Mouse (Mus musculus) liver, adult 2 months (tissue): ENCODE data around the gene Tns2. TPM values are rescaled to one million over a fixed set of nuclear protein-coding genes. Genes with fewer than 3 reads are reported as not detected.
A peak's percentile ranks its signal among the peaks of the same experiment; 100 is the strongest.

ENCODE experiments used
- DNase-seq: peaks from one replicate; pipeline ENCODE4 v3.0.0-alpha.2; 2011; ENCODE audit warnings: low read depth, low spot score; ENCODE audit errors: extremely low read depth
- H3K27ac ChIP-seq: fragments of 200-500 bp; replicated peaks from 2 replicates; pipeline ENCODE4 v1.5.1; 2012; ENCODE audit warnings: low read depth, mild to moderate bottlenecking, control low read depth, inconsistent platforms, low read length; ENCODE audit not compliant: insufficient read depth
- H3K27me3 ChIP-seq: fragments of 200-500 bp; 2 replicates; pipeline ENCODE4 v1.6.1; 2012; ENCODE audit warnings: mild to moderate bottlenecking, moderate library complexity, low read length, inconsistent platforms; ENCODE audit not compliant: control insufficient read depth, insufficient read depth
- H3K36me3 ChIP-seq: fragments of 200-500 bp; 2 replicates; pipeline ENCODE4 v1.6.1; 2012; ENCODE audit warnings: low read length, inconsistent platforms; ENCODE audit not compliant: control insufficient read depth, insufficient read depth
- H3K4me1 ChIP-seq: fragments of 200-500 bp; 2 replicates; pipeline ENCODE4 v1.6.1; 2011; ENCODE audit warnings: low read length; ENCODE audit not compliant: control insufficient read depth, insufficient read depth
- H3K4me3 ChIP-seq: fragments of 200-500 bp; 2 replicates; pipeline ENCODE4 v1.5.1; 2011; ENCODE audit warnings: low read depth, mild to moderate bottlenecking, control low read depth, low read length, moderate library complexity; ENCODE audit not compliant: insufficient read depth
- H3K79me2 ChIP-seq: fragments of 200-500 bp; 2 replicates; pipeline ENCODE4 v1.6.1; 2012; ENCODE audit warnings: inconsistent platforms, mild to moderate bottlenecking, low read length, moderate library complexity; ENCODE audit not compliant: control insufficient read depth, insufficient read depth
- H3K9ac ChIP-seq: fragments of 200-500 bp; 2 replicates; pipeline ENCODE4 v1.6.1; 2012; ENCODE audit warnings: low read depth, mild to moderate bottlenecking, control low read depth, inconsistent platforms, low read length
- CTCF ChIP-seq: fragments of 200-500 bp; IDR thresholded peaks from 2 replicates; pipeline ENCODE4 v1.5.1; 2011; ENCODE audit warnings: low read depth, low read length, control low read depth
- POLR2A ChIP-seq: fragments of 200-500 bp; IDR thresholded peaks from 2 replicates; pipeline ENCODE4 v1.6.1; 2011; ENCODE audit warnings: low read length, control low read depth; ENCODE audit not compliant: insufficient read depth; ENCODE audit errors: extremely low read depth
- WGBS: fragments of 180-500 bp; shearing (Covaris S2); methylation state at CpG from one replicate; pipeline ENCODE4 v1.1.7; 2018; 5-methylcytosine and 5-hydroxymethylcytosine counted together
- polyA plus RNA-seq: library from polyadenylated mRNA; depleted of rRNA; stranded (reverse); fragments of >200 nt; gene quantifications from 2 replicates; pipeline ENCODE4 v1.2.3, GENCODE M21; 2012
- total RNA-seq: library from RNA; depleted of rRNA; stranded (reverse); fragments of >200 nt; gene quantifications from 2 replicates; pipeline ENCODE4 v1.2.3, GENCODE M21; 2014

The Tns2 gene
- total and polyA plus RNA-seq, 2 experiments = 21.8 to 35.9 TPM

- Histone ChIP-seq H3K9ac (peak overlapping the region; percentile 28), H3K4me3 (peak overlapping the region; percentile 43), H3K27me3 (no peaks in the 10 kb centered on the region), H3K79me2 (peaks cover 7% of the 10 kb centered on the region; the same call in 1 of the 2 replicates), H3K27ac (peak overlapping the region; percentile 57), H3K4me1 (peaks cover 48% of the 10 kb centered on the region), H3K36me3 (peaks cover 38% of the 10 kb centered on the region)
- WGBS = 35% methylated on average over 18 of the region's 18 CpGs
- TF ChIP-seq POLR2A (no peak), CTCF (peak; percentile 35; the same call in 1 of the 2 replicates)
- no peak for DNase-seq
Observed at GRCm38 (mm10) chr15:102105764-102106730, 5.8 kb downstream of the Tns2 start.

DNA sequence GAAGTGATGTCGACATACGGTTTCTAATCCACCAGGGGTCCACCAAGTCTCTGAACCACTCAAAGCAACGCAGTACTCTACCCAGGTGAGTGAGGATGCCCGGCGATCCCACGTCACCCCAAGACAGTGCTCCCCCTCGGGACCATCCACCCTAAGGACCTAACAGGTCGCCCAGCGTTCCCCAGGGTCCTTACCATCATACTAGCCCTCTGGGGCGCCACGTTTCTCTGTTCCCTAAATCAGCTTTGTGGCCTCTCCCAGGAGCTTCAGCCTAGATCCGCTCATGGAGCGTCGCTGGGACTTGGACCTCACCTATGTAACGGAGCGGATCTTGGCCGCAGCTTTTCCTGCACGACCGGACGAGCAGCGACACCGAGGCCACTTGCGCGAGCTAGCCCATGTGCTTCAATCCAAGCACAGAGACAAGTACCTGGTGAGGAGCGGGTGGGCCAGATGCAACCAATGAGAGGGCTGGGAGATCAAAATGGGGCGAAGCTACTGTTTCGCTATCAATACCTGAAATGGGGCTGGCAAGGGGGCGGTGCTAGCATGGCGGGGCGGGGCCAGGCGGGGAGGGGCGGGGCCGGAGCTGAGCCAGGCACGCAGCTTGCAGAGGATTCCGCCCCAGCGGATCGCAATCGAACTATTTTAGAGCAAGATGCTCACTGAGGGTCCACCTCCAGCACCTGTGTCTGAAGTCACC is 6.7 kb downstream of the Tns2 start:
- Histone ChIP-seq H3K9ac (peak overlapping the region; percentile 46), H3K27ac (peak overlapping the region; percentile 57), H3K4me1 (peaks cover 40% of the 10 kb centered on the region), H3K36me3 (peaks cover 46% of the 10 kb centered on the region), H3K79me2 (peaks cover 7% of the 10 kb centered on the region; the same call in 1 of the 2 replicates), H3K27me3 (no peaks in the 10 kb centered on the region), H3K4me3 (peak overlapping the region; percentile 6)
- no peak for TF ChIP-seq CTCF
- 0 out of 2 replicates have a peak, but pooled peaks have one; percentile 23 for TF ChIP-seq POLR2A
- peak; percentile 87 for DNase-seq
- WGBS = 30% methylated on average over 38 of the region's 38 CpGs

- WGBS = 38% methylated on average over 13 of the region's 13 CpGs
- peak; percentile 61 for TF ChIP-seq CTCF
- no peak for TF ChIP-seq POLR2A
- peaks cover 7% of the 10 kb centered on the region; the same call in 1 of the 2 replicates for H3K79me2 ChIP-seq
- no peaks in the 10 kb centered on the region for H3K27me3 ChIP-seq
- H3K9ac ChIP-seq = no peak overlapping the region; the same call in 1 of the 2 replicates
- no peak overlapping the region for H3K4me3 ChIP-seq
- no peak overlapping the region for H3K27ac ChIP-seq
- H3K4me1 ChIP-seq = peaks cover 32% of the 10 kb centered on the region
- H3K36me3 ChIP-seq = peaks cover 52% of the 10 kb centered on the region
- DNase-seq = no peak
Observed at GRCm38 (mm10) chr15:102107689-102108573, 7.7 kb downstream of the Tns2 start.

DNA sequence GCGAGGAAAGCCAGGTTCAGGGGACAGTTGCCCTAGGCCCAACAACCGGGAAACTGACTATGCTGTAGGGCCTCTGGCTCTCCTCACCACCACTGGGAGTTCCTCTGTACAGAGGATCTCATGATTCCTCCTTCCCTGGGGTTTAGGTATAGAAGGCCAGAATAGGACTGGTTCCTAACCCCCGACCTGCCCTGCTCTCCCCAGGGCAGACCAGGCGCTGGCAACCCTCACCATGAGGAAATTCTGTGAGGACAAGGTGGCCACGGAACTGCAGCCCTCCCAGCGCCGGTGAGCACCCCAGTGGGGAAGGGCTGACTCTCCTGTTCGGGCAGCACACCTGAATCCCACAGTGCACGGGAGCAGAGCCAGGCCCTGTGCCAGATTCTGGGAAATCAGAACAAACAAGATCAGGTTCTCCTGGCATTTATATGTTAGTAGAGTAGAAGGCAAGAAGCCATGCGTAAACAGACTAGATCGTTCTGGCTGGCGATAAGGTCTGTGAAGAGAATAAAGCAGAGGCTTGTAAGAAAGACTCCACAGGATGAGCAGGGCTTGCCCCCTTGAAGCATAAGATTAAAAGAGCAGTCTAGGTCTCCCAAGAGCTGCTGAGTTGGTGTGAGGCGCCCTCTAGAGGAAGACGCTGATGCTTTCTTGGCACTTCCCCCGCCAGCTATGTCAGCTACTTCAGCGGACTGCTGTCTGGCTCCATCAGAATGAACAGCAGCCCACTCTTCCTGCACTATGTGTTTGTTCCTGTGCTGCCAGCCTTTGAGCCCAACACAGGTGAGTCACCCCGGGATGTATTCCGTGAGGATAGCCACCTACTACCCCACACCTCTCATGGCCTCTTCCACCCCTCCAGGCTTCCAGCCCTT is 8.7 kb downstream of the Tns2 start:
- TF ChIP-seq POLR2A (no peak), CTCF (peak; percentile 74)
- Histone ChIP-seq H3K4me3 (no peak overlapping the region), H3K27ac (no peak overlapping the region; the same call in 1 of the 2 replicates), H3K79me2 (peaks cover 7% of the 10 kb centered on the region; the same call in 1 of the 2 replicates), H3K9ac (peak overlapping the region; percentile 23; the same call in 1 of the 2 replicates), H3K4me1 (peaks cover 28% of the 10 kb centered on the region), H3K36me3 (peaks cover 61% of the 10 kb centered on the region), H3K27me3 (no peaks in the 10 kb centered on the region)
- DNase-seq = peak; percentile 79
- 33% methylated on average over 18 of the region's 18 CpGs for WGBS
